Mouse (Mus musculus): ENCODE measurements at regions not wholly inside any gene's neighbourhood (a gene's known extent, or its start where the extent isn't known, plus 50 kb on each side); places are given as distances from the start of the nearest gene placed in this dataset.

DNA sequence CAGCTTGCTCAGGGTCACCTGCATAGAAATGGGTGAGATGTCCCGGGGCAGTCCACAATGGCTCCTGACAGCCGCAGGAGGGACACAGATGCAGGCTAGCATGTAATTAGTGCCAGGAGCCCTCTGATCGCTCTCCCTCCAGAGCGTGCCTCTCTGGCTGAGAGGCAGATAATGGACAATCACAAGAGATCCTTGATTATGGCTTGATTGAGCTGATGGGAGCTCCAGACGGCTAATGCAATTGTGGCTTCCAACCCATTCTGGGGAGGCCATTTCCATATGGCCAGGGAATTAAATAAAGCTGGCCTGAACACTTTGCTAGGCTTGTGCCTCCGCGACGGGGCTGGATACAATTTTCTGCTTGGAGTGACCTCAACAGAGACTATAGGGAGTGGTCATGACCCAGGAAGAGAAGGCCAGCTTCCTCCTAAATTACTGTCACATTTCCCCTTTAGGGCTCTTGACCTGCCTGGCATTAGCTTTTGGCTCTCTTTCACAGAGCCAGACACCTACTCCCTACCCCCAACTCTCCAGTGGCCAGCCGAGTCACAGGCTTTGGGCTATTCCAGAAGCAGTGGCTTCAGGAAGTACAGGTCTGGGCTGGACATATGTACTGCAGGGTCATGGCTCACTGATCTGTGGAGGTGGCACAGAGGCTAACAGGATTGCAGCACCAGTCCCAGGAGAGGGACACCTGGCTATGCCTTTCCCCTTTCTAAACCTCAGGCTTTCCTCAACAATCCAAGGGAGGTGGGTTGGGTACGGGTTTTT lies 311.8 kb downstream of the 3100002H09Rik start:
- no peak for DNase-seq (ENCODE audit: low read depth, low spot score)
- H3K27me3 ChIP-seq (ENCODE audit: control insufficient read depth, insufficient read depth, low read length, poor library complexity, severe bottlenecking) = no peaks in the 10 kb centered on the region
- H3K36me3 ChIP-seq (ENCODE audit: control insufficient read depth, insufficient read depth, low read length, poor library complexity, severe bottlenecking) = no peaks in the 10 kb centered on the region

DNA sequence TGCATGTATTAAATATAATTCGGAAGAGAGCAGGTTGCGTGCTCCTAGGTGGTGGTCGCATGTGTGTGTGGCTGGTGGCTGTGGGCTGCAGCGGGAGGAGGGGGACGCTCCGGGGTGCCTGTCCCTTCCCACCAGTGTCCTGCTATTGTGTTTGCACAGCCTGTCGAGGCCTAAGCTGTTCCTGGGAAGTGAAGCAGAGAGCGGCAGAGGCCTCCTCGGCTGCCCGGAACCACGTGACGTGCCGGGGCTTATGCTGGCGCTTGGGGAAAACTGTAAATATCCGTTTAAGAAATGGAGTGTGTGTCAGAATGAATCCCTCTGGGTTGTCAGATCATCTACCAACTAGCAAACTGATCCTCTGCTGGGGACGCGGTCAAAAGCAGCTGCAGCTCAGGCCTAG lies 318.3 kb downstream of the 3100002H09Rik start:
- no peaks in the 10 kb centered on the region for H3K27me3 ChIP-seq (ENCODE audit: control insufficient read depth, insufficient read depth, low read length, poor library complexity, severe bottlenecking)
- H3K36me3 ChIP-seq (ENCODE audit: control insufficient read depth, insufficient read depth, low read length, poor library complexity, severe bottlenecking) = no peaks in the 10 kb centered on the region
- DNase-seq (ENCODE audit: low read depth, low spot score) = no peak

DNA sequence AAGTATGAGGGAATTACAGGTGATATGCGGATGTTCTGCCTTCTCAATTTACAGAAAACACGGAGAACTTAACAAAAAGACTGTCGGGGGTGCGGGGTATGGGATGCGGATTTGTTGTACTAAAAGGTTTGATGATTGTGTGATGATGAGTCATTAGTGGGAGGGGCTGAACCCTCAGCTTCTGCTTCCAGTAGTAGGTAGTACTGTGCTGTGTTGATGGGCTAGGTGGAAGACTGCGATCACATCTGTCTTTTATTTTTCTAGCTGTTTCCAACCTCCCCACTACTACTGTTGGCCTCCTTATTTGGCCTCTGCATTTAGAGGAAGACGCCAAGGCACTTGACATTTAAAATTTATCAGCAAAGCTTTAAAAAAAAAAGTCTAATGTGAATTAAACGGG lies 318.8 kb downstream of the 3100002H09Rik start:
- DNase-seq (ENCODE audit: low read depth, low spot score) = no peak
- Histone ChIP-seq H3K36me3 (ENCODE audit: control insufficient read depth, insufficient read depth, low read length, poor library complexity, severe bottlenecking) (no peaks in the 10 kb centered on the region), H3K27me3 (ENCODE audit: control insufficient read depth, insufficient read depth, low read length, poor library complexity, severe bottlenecking) (no peaks in the 10 kb centered on the region)

DNA sequence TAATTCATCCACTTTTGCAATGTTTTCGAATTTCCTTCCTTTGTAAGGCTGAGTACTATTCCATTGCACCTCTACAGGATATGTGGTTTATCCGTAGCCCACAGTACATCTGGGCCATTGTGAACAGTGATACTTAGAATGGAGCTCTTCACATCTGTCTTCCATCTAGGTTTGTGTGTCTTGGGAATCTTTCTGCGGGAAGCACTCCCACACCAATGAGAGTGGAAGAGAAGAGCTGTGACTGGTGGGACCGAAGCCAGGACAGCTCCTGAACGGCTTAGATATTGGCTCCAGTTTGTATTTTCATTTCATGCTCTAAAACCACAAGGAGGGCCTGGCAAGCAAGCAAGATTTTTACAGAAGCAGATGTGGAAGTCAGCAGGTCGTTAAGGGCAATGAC lies 323.1 kb downstream of the 3100002H09Rik start:
- no peaks in the 10 kb centered on the region for H3K27me3 ChIP-seq (ENCODE audit: control insufficient read depth, insufficient read depth, low read length, poor library complexity, severe bottlenecking)
- H3K36me3 ChIP-seq (ENCODE audit: control insufficient read depth, insufficient read depth, low read length, poor library complexity, severe bottlenecking) = no peaks in the 10 kb centered on the region
- no peak for DNase-seq (ENCODE audit: low read depth, low spot score)

DNA sequence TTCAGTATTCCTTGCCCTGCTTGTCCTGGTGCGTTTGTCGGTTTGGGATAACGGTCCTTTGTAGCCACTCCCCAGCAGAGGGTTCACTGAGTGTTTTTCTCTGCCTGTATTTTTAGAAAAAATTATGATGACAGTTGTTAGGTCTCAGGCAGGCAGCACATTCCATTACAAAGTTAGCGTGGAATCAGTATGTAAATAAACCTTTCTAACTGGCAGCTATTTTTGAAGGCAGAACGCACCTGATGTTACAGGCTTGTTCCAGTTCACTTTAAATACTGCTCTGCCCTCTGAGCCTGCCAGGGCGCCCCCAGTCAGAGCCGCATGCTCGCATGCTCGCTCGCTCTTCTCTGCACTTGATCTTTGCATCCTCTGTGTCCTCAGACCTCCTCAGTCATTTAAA lies 331.9 kb downstream of the 3100002H09Rik start:
- no peak for DNase-seq (ENCODE audit: low read depth, low spot score)
- H3K27me3 ChIP-seq (ENCODE audit: control insufficient read depth, insufficient read depth, low read length, poor library complexity, severe bottlenecking) = no peaks in the 10 kb centered on the region
- H3K36me3 ChIP-seq (ENCODE audit: control insufficient read depth, insufficient read depth, low read length, poor library complexity, severe bottlenecking) = no peaks in the 10 kb centered on the region

DNA sequence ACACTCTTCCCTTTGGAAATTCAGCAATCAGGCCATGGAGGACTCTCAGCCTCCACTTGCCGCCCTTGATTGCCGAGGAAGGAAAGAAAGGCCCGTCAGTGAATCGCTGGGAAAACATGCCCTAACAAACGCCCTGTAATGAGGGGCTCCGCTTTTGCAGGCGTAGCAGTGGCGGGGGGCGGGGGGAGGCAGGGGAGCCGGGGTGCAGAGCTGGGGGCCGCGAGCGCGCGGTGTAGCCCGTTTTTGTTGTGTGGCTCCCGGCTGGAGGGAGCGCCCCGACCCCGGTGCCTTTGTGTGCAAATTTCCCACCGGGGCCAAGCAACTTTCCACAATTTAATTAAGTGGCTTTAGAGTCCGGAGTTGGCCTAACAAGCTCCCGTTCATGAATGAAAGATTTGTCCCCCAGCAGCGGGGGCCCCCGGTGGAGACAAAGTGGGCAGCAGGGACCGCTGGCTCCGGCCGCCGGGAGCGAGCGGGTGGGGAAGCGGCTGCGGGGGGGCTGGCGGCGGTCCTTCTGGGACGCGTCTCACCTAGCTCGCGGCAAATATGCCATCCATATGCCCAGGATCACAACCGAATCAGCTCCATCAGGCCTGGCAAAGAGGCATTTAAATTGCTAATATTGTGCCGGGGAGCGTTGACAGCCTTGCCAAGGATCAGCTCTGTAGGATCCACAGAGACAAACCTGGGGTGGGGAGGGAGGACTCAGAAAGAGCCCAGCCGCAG lies 333.0 kb downstream of the 3100002H09Rik start:
- H3K36me3 ChIP-seq (ENCODE audit: control insufficient read depth, insufficient read depth, low read length, poor library complexity, severe bottlenecking) = no peaks in the 10 kb centered on the region
- no peaks in the 10 kb centered on the region for H3K27me3 ChIP-seq (ENCODE audit: control insufficient read depth, insufficient read depth, low read length, poor library complexity, severe bottlenecking)
- DNase-seq (ENCODE audit: low read depth, low spot score) = no peak

DNA sequence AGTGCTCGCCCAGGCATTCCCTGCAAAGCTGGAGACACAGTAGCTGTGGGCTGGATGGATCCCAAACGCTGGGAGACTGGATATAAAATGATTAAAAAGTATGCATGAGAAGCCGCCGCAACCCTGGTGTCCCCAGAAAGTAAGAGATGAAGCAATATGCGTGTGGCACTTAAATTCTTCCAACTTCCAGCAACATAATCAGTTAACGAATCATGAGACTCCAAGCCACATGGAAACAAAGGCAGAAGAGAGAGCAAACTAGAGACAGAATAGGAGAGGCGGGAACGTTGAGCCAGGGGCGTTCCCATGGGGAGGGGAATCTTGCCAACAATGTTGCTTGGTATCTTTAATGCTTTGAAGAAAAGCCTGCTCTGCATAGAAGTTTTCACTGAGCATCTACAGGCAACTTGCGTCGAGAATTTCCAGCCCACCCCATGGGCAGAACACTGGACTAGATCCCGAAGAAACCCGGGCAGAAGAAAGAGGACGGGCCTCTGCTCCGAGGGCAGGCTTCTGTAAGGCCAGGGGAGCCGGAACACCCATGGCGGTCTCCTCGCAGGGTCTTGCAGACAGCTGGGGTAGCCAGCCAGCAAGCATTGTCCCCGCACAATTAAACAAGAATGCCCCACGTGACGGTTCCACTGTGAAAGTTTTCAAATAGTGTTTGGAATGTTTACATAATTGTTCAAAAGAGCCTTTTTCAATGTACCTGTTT lies 333.7 kb downstream of the 3100002H09Rik start:
- Histone ChIP-seq H3K36me3 (ENCODE audit: control insufficient read depth, insufficient read depth, low read length, poor library complexity, severe bottlenecking) (no peaks in the 10 kb centered on the region), H3K27me3 (ENCODE audit: control insufficient read depth, insufficient read depth, low read length, poor library complexity, severe bottlenecking) (no peaks in the 10 kb centered on the region)
- DNase-seq (ENCODE audit: low read depth, low spot score) = no peak

DNA sequence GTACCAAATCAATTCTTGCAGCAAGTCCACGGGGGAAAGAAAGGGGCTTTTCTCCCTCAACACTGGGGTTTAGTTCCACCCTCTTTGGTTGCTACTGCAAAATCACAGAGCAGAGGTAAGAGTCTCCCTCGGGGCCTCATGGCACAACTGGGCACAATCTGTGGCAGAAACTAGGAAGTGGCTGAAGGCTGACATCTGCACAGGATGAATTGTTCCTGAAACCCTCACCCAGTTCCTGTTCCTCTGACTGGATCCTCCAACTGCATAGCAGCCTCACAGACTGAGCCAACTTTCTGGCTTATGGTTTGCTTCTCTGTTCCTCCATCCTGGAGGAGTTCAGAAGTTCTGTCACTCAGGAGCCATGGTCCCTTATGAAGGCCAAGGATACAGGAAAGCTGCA lies 338.6 kb downstream of the 3100002H09Rik start:
- H3K27me3 ChIP-seq (ENCODE audit: control insufficient read depth, insufficient read depth, low read length, poor library complexity, severe bottlenecking) = no peaks in the 10 kb centered on the region
- no peak for DNase-seq (ENCODE audit: low read depth, low spot score)
- no peaks in the 10 kb centered on the region for H3K36me3 ChIP-seq (ENCODE audit: control insufficient read depth, insufficient read depth, low read length, poor library complexity, severe bottlenecking)

DNA sequence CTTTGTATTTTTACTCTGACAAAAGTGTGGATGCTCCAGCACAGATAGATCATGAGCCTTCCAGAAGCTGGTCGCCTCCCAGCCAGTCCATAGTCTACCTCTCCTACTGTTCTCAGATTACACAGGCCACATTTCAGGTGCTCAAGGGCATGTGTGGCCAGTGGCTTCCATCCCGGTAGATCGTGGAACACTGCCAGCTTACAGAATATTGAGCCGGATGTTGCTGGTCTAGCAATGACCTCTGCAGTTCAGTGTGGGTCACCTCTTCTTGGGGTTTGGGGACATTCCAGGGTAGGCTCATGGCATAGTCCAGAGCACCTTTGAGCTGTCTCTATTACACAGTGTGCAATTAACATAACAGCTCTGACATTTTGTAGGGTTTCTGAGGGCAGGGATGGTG lies 342.2 kb downstream of the 3100002H09Rik start:
- Histone ChIP-seq H3K36me3 (ENCODE audit: control insufficient read depth, insufficient read depth, low read length, poor library complexity, severe bottlenecking) (no peaks in the 10 kb centered on the region), H3K27me3 (ENCODE audit: control insufficient read depth, insufficient read depth, low read length, poor library complexity, severe bottlenecking) (no peaks in the 10 kb centered on the region)
- no peak for DNase-seq (ENCODE audit: low read depth, low spot score)

DNA sequence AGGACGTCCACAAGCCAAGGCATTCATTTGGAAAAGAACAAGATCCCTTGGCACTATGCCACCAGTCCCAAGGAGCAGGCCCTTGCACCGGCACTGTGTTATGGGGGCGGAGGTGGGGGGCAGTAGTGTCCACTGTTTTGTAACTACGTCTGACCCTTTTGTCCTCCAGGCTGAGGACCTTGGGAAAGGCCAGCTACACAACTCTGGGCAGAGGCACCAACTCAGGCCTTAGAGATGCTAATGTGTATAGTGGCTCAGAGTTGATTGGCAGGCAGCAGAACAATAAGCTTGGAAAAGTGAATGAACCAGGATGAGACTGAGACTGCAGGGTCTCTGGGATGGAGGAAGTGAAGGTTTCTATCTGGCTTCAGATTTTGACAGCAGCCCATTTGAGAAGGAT lies 344.0 kb downstream of the 3100002H09Rik start:
- Histone ChIP-seq H3K36me3 (ENCODE audit: control insufficient read depth, insufficient read depth, low read length, poor library complexity, severe bottlenecking) (no peaks in the 10 kb centered on the region), H3K27me3 (ENCODE audit: control insufficient read depth, insufficient read depth, low read length, poor library complexity, severe bottlenecking) (no peaks in the 10 kb centered on the region)
- DNase-seq (ENCODE audit: low read depth, low spot score) = no peak

DNA sequence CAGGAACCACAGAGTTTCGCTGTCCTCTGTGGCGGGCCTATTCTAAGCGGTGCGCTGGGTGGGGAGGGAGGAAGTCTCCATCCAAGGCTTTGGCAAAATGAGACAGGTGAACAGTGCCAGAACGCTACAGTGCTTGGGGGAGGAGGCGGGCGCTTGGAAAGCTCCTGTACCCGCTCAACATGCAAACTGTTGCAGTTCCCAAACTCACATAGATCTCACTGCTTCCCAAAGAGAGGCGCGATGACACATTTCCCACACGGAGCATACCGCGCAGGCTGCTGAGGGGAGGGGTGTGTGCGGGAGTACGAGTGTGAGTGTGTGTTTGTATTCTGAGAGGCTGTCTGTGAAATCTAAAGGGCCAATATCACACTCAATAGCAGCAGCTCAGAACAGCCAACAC lies 345.1 kb downstream of the 3100002H09Rik start:
- DNase-seq (ENCODE audit: low read depth, low spot score) = no peak
- Histone ChIP-seq H3K27me3 (ENCODE audit: control insufficient read depth, insufficient read depth, low read length, poor library complexity, severe bottlenecking) (no peaks in the 10 kb centered on the region), H3K36me3 (ENCODE audit: control insufficient read depth, insufficient read depth, low read length, poor library complexity, severe bottlenecking) (no peaks in the 10 kb centered on the region)

DNA sequence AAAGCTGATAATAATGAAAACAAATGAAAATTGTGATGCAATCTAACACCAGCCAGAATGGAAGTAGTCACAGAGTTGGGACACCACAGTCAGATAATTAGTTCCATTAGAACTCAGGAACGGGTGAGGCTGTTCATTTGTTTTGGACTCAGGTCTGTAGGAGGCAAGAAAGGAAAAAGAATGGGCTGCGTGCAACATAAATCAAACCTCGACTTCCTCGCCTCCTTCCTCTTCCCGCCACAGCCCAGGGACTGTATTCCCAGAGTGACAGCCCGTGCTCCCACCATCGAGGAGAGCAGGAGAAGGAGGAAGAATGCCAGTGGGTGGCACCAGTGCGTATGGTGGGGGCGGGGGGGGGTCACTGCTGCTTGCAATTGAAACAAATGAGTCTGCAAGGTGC lies 339.2 kb upstream of the 4930535I16Rik start:
- DNase-seq (ENCODE audit: low read depth, low spot score) = no peak
- no peaks in the 10 kb centered on the region for H3K27me3 ChIP-seq (ENCODE audit: control insufficient read depth, insufficient read depth, low read length, poor library complexity, severe bottlenecking)
- no peaks in the 10 kb centered on the region for H3K36me3 ChIP-seq (ENCODE audit: control insufficient read depth, insufficient read depth, low read length, poor library complexity, severe bottlenecking)

DNA sequence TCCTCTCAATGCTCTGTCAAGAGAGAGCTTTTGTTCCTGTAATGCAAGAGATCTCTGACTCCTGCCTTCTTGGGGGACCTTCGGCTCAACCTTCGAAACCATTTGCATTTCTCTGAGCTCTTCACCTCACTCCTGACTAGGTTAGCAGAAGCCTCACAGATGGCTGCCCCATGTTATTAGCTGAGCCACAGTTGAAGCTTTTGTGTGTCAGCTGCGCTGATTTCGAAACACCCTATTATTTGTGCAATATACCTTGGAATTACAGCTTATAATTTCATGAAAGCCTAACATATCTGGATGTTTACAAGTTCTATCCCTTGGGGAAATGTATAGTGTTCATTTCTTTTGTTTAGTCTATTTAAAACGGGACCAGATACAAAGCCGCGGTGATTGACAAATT lies 338.7 kb upstream of the 4930535I16Rik start:
- no peaks in the 10 kb centered on the region for H3K27me3 ChIP-seq (ENCODE audit: control insufficient read depth, insufficient read depth, low read length, poor library complexity, severe bottlenecking)
- no peak for DNase-seq (ENCODE audit: low read depth, low spot score)
- H3K36me3 ChIP-seq (ENCODE audit: control insufficient read depth, insufficient read depth, low read length, poor library complexity, severe bottlenecking) = no peaks in the 10 kb centered on the region

DNA sequence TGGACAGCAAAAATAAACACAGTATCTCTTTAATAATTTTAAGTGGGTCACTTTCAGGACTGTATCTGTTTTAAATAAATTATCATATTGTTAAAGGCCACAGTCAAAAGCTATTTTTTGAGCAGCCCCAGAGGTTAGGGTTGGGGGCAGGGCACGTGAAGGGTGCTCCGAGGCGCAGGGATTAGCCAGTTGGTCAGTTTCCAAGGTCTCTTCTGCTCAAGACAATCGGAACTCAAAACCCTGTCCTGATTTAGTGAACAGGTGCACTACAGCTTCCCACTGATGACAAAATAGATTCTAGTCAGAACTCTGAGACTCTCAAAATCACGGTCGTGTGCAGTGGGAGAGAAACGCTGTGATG lies 337.3 kb upstream of the 4930535I16Rik start:
- no peaks in the 10 kb centered on the region for H3K27me3 ChIP-seq (ENCODE audit: control insufficient read depth, insufficient read depth, low read length, poor library complexity, severe bottlenecking)
- no peaks in the 10 kb centered on the region for H3K36me3 ChIP-seq (ENCODE audit: control insufficient read depth, insufficient read depth, low read length, poor library complexity, severe bottlenecking)
- no peak for DNase-seq (ENCODE audit: low read depth, low spot score)

DNA sequence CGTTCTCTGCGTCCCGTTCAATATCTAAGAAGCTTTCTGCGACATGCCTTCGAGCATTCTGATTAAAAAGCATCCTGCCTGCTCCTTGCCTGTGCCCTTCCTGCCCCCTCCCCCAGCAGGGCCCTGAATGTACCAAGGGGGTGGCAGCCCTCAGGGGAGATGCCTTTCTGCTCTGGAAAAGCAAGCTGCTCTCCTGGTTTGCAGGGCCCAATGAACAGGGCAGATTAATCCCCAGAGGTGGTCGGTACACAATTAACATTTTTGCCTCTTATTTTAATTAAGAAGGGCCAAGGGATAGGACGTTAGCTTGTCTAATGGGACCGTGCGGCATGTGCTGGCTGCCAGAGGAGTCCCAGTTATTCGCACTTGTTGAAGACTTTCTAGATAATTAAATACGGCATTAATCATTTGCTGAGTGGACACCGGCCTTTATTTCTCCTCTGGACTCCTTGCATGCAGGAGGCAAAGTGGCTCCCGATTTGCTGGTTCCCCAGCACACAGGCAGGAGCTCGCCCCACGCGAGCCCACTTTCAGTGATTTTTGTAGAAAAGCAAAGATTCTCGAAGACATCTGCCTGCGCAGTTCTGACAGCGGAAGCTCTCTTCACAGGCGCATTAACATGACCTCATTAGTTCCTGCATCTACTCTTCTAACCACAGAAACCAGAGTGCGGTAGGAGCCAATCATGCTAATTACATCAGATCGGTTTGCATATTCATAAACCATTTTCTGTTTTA lies 336.8 kb upstream of the 4930535I16Rik start:
- no peaks in the 10 kb centered on the region for H3K36me3 ChIP-seq (ENCODE audit: control insufficient read depth, insufficient read depth, low read length, poor library complexity, severe bottlenecking)
- H3K27me3 ChIP-seq (ENCODE audit: control insufficient read depth, insufficient read depth, low read length, poor library complexity, severe bottlenecking) = no peaks in the 10 kb centered on the region
- no peak for DNase-seq (ENCODE audit: low read depth, low spot score)

Data from splenic B cell, adult 2 months (primary cell).